Mouse (Mus musculus) cerebellum, adult 2 months (tissue): ENCODE measurements around the gene Trim8.

Experiments used
- CTCF ChIP-seq: fragments of 200-500 bp; IDR thresholded peaks from 2 replicates; pipeline ENCODE4 v1.5.1; 2011; ENCODE audit warnings: low read depth, mild to moderate bottlenecking, control low read depth, low read length, moderate library complexity, borderline replicate concordance; ENCODE audit not compliant: insufficient read depth
- POLR2A ChIP-seq: fragments of 200-500 bp; IDR thresholded peaks from 2 replicates; pipeline ENCODE4 v1.6.1; 2011; ENCODE audit warnings: low read length, control low read depth, borderline replicate concordance; ENCODE audit not compliant: insufficient read depth

- no peak for TF ChIP-seq POLR2A
- TF ChIP-seq CTCF = no peak
Measured at GRCm38 (mm10) chr19:46471324-46472093, 30.0 kb upstream of the Trim8 start.
